Mouse (Mus musculus) MEL-GATA-1-ER (cell line): Measurements from ENCODE around the gene Sdhaf1.
A peak's percentile ranks its signal among the peaks of the same experiment; 100 is the strongest.

Source experiments
- DNase-seq: peaks from one replicate; pipeline ENCODE4 v3.0.0-alpha.2; 2012; ENCODE audit warnings: low read depth; ENCODE audit errors: extremely low read depth

Gene Sdhaf1

DNA sequence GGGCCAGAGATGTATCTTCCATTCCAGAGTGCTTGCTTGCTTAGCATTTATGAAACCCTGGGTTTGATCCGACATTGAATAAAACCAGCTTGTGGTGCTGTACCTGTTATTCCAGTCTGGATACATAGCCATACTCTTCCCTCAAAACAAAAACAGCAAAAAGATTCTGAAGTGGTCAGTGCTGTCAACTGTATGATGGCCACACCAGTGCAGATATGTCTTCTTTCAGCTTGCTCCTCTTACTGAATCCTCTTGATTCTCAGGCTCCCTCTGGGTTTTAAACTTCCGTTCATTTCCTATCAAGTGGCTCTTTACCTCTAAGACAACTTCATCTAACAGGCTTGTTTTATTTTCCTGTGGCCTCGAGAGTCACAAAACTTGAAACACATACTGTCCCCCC is at the start of gene Sdhaf1:
Sdhaf1 (minus strand) TSS at position 101 of the 400 bp plus-strand sequence.
- no peak for DNase-seq

DNA sequence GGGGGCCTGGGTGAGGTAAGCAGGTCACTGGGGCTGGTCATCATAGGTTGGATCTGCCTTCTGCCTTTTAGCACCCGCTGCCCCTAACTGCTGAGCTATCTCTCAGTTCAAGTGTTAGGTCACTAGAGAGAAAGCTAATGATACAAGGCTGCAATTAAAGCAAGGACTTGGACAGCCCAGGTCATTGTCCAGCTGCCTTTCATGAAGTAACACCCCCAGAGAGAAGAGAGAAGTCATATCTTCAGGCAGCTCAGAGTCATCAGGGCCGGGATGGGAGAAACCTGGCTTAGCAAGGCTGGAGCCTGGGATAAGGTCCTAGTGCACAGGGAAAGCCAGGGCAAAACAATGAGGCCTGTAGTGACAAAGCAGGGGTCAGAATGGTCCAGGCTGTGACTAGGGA is 43.8 kb upstream of the Sdhaf1 start:
- no peak for DNase-seq

DNA sequence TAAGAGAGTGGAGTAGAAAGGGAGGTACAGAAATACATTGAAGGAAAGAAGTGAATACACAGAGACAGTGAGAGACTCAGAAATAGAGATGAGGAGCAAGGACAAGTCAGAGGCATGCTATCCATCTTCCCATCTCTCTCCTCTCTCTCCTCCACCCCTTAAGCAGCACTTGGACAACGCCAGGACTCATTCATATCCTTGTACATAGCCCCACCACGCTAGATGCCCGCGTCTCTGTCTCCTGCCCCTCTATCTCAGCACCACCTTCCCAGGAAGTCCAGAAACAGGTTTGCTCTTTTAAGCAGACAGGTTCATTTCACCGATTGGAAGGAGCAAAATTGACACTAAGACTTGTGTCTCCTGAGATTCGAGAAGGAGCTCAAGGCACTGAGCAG is 39.6 kb upstream of the Sdhaf1 start:
- DNase-seq = no peak

DNA sequence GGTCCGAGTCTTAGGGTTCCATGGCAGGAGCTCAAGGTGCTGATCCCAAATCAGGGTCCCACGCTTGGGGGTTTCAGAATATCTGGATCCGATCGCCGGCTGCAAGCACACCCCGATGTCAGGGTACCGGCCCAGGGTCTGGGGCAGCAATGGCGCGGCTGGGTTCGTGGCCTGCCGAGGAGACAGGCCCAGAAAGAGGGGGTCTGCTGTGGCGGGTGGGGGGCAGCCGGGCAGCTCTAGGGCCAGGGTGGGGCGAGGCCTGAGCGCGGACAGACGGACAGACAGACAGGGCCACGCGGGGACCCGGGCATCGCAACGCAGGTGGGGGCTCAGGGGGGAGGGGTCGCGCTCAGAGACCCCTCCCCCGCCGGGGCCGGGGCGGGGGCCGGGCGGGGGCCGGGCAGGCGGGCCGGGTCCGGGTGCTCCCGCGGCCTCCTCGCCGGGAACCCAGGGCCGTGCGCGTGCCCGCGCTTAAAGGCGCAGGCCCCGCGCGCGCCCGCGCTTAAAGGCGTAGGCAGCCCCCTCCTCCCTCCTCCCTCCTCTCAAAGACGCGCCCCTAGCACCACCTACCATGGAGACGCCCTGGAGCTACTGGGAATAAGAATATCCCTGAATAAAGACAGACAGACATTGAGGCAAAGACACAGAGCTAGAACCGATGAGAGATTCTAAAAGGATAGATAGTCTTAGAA is 39.1 kb upstream of the Sdhaf1 start, which contains the start of gene Lrfn3:
Lrfn3 (minus strand) TSS at position 121 of the 692 bp plus-strand sequence.
- DNase-seq = no peak

DNA sequence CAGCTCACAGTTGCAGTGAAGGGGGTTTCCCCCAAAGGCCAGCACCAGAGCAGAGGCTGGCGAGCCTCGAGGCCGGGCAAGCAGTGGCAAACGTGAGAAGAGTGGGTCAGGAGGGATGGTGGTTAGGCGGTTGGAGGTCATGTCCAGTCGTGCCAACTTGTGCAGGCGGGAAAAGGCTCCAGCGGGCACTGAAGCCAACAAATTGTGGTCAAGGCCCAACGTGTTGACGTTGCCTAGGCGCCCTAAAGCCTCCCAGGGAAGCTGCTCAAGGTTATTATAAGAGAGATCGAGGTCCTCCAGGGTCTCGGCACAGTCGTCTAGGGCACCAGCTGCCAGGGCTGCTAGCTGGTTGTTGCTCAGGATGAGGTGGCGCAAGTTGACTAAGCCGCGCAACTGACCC is 36.3 kb upstream of the Sdhaf1 start:
- DNase-seq = no peak

DNA sequence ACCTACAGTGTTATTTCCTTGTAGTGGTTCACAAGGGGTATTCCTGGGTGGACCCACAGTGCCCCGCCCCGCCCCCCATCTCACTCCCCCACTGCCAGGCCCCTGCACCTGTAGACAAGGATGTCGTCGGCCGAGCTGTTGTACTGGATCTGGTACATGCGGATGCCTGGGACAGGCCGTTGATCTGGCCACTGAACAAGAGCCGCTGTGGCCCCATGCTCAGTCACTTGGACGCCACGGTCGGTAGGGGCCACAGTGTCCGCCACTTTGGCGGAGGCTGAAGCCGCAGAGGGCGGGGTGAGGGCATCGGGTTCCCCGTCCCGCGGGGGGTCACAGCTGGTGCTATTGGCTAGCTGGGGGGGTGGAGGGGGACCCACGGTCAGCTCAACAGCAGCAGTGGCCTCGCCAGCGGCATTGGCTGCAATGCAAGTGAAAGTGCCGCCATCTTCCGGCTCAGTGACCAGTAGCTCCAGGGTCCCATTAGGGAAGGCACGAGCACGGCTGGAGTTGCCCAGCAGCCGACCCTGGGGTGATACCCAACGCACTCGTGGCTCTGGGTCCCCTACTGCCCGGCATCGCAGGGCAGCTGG is 35.7 kb upstream of the Sdhaf1 start:
- no peak for DNase-seq

DNA sequence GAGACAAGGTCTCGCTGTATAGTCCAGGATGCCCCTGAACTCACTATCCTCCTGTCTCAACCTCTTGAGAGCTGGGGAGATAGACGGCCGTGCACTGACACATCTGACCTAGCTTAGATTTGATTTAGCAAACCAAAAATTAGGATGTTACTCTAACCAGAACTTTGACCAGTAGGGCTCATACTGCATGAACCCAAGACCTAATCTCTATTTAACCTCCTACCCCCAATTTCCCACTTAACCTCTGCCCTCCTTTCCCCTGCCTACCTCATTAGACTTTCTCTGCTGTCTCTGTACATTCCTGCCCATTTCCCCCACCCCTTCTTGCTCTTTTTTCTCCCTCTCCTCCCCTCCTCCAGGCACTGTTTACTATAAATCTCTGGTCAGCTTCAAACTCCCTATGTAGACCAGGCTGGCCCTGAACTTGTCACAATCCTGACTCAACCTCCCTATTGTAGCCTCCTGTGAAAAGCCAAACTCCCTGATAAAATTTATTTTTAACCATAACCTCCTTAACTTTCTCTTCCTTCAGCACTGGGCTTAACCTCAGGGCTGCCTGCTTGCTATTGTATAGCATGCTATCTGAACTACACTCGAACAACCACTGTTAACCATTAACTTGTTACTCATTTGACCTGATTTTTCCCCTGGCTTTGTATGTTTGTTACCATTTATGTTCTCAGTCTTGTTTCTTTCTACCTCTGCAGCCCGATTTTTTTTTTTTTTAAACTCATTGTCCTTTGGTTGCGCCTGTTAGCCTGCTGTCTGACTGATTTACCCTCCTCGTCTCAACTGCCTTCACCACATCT is 34.9 kb upstream of the Sdhaf1 start:
- DNase-seq = no peak

DNA sequence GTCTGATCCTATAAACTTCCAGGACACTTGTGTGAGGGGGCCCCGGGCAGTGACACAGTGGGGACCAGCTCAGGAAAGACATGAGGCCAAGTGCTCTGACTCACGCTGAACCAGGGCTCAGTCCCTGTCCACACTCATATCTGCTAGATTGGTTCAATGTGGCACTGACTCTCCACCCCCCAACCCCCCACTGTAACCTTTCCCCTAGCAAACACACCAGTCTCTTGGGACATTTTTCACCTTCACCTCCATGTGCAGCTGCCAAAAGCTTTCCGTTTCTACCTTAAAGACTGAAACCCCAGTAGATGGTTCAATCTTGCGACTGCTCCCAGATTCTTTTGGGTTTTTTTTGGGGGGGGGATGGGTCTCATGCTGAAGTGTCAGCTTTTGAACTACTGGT is 30.4 kb upstream of the Sdhaf1 start:
- no peak for DNase-seq

DNA sequence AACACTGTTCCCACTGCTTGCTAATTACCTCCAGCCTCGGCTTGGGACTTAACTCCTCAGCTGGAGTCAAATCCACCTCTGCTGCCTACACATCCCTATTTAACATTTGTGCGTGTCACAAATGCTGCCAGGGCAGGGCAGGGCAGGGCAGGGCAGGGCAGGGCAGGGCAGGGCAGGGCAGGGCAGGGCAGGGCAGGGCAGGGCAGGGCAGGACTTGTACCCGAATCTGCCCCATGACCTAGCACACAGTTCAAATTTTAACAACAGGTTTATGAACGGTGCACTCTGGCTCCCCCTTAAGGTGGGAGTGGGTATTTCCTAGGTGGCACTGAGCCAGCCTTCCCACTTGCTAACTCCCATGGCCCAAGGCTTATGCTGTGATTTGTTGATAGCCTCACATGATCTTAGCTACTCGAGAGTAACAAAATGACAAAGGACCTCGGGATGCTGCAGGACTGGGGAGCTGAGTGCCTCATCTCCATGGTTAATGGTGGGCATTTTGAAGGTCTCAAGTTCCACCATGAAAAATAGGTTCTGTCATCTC is 29.7 kb upstream of the Sdhaf1 start:
- peak; percentile 39 for DNase-seq

DNA sequence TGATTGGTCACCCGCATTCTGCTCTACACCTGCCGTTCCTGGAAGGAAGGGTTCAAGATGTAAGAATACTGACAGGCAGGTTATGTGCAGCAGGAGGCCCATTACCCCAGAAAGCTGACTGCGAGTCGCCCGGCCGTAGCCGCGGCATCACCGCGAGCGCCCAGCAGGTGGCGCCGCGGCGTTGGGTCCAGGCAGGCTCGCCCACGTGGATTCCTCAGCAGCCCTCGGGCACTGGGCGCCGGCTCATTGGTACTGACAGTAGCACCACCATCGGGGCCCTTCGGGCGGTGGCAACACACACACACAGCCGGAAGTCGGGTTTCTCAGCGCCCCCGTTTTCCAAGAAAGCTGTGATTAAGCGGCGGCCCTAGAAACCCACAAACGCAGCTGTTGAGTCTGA is 24.1 kb upstream of the Sdhaf1 start:
- DNase-seq = peak; percentile 17

DNA sequence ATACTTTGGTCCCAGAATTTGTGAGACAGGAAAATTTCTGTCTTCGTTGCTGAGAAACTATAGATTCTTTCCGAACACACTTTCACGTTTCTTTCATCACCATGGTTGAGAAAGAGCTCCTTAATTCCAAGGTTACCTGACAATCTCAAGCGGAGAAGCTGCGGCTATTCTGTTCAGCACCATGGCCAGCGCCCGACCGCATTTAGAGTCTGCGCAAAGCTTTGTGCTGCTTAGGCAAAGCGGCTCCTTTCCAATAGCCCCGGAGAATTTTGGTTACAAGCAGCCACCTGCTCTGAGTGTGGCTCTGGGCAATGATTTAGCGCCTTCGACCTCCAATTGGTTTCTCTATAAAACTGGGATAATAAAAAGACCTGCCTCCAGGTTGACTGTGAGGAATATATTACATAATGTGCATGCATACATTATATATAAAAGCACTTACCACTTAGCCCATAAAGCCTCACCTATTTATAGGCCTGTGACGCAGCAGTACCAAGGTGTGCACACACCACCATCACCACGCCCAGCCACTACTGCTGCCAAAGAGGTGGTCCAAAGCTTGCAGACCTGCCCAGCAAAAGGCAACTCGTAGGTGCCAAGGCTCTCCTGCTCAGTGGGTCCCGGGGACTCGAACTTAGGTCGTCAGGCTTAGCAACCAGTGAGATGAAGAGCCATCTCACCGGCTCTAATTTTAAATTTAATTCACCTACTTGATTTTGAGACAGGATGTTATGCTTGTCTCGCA is 23.1 kb upstream of the Sdhaf1 start:
- DNase-seq = no peak

DNA sequence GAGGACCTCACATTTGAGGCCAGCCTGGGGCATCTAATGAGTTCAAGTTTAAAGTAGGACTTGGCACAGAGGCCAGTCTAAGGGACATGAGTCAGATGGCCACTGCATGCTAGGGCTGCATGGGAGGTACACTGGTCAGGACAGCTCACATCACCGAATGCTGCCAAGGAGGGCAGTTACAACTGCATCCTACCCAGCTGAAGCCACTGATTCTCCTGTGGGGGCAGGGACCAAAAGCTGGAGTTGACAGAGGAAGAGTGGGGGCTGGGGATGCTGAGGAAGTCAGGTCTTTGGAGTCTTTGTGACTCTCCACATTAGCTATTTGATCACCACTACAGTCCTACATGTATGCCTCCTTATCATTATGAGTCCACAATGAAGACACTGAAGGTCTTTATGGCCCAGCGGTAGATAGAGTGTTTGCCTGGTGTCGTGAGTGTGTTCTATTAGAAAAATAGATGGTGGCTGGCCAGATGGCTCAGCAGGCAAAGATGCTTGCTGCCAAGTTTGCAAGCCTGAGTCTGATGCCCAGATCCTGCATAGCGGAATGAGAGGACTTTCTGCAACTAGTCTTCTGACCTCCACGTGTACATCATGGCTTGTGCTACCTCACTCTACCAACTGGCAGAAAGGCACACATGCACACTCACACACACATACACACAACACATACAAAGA is 15.9 kb upstream of the Sdhaf1 start:
- DNase-seq = no peak

DNA sequence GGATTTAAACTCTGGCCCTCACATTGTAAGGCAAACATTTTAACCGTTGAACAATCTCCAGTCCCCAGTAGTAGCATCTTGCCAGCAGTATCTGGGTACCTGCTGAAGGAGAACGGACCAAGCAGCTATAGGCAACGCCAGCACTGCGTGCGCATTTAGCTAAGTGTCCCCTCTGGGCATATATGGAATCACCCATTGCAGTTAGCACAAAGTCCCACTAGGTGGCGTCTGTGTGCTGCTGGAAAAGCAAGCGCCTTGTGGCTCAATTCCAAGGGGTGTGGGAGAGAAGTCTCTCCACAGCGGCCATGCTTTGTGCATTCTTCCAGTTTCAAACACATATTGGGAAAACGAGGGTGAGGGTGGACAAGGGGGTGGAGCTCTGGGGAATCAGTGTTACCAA is 12.7 kb upstream of the Sdhaf1 start:
- peak; percentile 63 for DNase-seq

DNA sequence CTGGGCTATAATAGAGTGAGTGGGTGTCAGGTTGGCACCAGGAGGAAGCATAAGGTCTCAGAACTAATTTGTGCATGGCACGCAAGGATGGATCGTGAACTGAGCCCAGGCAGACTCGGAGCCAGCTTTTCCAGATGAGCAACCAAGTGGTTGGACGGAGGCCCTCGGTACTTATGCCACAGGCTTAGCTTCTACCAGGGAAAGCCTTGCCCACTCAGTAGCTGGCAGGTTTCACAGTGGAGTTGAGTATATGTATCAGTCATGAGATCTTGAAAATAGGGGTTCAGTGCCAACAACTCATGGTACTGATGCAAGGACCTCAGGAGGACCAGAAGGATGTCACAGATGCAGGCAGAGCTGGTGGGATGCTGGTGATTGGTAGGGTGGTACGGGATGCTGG is 12.0 kb upstream of the Sdhaf1 start:
- DNase-seq = no peak

DNA sequence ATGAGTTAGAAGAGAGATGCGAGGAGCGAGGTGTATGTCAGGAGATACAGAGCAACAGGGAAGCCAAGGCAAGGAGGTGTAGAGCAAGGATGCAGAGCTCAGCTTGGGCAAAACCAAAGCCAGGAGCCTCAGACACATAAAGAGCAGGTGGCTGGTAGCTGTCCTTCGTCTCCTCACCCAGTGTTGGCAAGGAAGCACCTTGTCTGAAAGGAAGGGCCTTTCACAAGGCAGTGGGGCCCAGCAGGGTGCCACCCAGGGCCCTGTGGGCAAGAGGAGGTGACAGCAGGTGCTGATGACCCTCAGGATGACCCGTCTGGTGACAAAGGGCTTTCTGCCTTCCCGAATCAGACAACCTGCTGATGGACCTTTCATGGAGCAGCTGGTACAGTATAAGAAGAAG is 10.9 kb upstream of the Sdhaf1 start:
- DNase-seq = no peak

DNA sequence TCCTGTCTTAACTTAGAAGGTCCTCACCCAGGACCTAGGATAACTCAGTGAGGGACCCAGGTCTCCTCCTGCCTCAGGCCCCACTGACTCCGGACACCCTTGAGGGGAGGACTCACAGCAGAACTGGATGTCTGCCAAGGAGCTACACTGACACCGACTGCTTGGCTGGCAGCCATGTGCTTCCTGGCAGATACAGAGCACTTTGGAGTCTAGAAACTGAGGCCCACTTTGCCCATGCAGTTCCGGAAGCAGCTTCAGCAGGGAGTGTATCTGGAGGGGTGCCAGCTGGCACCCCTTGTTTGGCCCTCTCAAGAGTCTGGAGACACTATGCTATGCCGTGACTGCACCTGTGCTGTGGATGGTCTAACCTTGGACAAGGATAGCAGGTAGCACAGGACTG is 9.7 kb upstream of the Sdhaf1 start:
- DNase-seq = peak; percentile 85

DNA sequence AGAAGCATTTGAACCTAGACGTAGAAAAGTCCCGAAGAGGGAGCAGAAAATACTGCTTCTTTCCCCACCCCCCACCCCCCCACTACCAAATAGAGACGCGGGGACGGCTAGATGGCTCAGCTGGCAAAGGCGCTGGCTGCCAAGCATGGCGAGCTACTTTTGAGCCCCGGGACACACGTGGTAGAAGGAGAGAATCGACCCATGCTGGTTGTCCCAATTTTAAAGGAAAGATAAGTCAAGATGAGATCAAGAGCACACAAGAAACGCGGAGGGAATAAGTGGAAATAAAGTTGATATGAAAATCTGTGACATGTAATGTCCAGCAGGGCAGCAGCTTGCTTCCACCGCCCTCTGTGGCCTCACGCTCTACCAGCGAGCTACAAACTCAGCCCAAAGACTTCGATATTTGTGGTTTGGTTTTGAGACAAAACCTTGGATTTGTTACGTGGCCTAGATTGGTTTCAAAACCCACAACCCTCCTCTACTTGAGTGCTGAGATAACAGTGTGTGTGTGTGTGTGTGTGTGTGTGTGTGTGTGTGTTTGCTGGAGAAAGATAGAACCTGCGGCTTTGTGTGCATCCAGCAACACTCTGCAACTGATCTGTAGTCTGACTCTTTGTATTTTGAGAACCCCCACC is 9.0 kb upstream of the Sdhaf1 start:
- DNase-seq = no peak

DNA sequence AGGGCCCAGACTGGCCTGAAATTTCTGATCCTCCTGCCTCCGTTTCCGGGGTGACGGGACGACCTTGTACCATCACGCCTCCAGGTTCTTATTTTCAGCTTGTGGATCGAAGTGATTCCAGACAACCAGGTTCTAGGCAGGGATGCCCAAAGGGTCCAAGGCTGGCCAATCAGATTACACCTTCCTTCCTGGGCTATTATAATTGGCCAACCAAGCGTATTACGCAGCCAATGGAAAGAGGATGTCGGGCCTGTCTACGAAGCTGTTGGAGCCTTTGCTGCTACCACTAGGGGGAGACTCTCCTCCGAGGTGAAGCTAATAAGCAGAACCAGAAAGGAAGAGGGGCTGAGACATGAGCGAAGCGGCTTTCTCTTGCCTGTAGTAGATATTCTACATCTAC is 8.2 kb upstream of the Sdhaf1 start:
- DNase-seq = peak; percentile 98

DNA sequence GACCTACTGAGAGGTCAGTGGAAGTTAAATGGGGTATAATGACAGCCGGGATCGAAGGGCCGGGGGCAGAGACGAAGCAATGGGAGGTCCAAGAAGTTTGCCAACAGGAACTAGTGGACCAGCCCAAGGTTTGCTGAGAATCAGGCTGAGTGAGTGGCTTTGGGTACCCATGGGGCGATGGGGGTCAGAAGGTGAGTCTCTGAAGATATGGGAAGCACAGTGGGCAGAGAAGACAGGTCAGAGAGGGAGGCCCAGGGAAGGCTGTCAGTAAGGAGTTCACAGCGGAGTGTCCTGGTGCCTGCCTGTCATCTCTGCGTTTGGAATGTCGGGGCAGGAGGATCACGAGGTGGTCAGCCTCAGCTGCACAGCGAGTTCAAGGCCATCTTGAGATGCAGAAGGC is 4.7 kb upstream of the Sdhaf1 start:
- no peak for DNase-seq

DNA sequence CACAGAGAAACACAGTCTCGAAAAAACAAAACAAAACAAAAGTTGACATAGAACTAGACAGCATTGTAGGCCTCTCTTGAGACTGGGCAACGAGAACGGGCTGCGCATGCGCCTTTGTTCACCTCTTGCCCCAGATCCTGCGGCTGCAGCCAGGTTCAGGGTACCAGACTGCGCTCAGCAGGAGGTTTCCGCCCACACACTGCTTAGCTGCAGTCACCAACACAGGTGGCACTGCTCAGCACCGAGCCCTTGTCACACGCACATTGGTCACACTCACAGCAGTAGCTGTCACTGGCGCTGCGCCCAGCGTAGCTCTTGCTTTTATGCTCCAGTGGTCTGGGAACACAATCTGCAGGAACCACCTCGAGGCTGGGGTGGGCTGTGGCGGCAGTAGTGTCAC is 3.4 kb upstream of the Sdhaf1 start:
- DNase-seq = no peak

DNA sequence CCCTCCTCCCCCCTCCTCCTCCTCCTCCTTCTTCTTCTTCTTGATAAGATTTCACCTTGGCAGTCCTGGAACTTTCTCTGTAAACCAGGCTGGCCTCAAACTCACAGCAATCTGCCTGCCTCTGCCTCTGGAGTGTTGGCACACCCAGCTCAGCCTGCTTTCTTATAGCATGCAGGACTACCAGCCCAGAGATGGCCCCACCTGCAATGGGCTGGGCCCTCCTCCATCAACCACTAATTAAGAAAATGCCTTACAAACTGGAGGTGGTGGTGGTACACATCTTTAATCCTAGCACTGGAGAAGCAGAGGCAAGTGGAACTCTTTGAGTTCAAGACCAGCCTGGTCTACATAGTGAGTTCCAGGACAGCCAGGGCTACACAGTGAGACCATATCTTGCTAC is 2.7 kb upstream of the Sdhaf1 start:
- no peak for DNase-seq
